Mouse (Mus musculus) gastrocnemius, postnatal 10 days (tissue): ENCODE measurements at regions not wholly inside any gene's neighbourhood (a gene's known extent, or its start where the extent isn't known, plus 50 kb on each side); places are given as distances from the start of the nearest gene placed in this dataset.

Experiments
- DNase-seq: peaks from one replicate; pipeline ENCODE4 v3.0.0; 2021; ENCODE audit warnings: mixed read lengths

GRCm38 (mm10) chr5:35221451-35222305 lies 56.4 kb upstream of the Adra2c start:
- DNase-seq: no peak

- DNase-seq: no peak
These were observed 61.8 kb upstream of the Adra2c start for GRCm38 (mm10) chr5:35216271-35216670.

- DNase-seq: no peak
These were observed 62.5 kb upstream of the Adra2c start for GRCm38 (mm10) chr5:35215480-35216195.

- DNase-seq: no peak
These were observed 63.1 kb upstream of the Adra2c start for GRCm38 (mm10) chr5:35215007-35215406.

- no peak for DNase-seq
These were observed 68.8 kb upstream of the Adra2c start for GRCm38 (mm10) chr5:35209348-35209747.

GRCm38 (mm10) chr5:35204049-35204448 lies 74.1 kb upstream of the Adra2c start:
- DNase-seq: no peak

- peak; percentile 38 for DNase-seq
These were observed 79.7 kb upstream of the Adra2c start for GRCm38 (mm10) chr5:35198468-35198867.

GRCm38 (mm10) chr5:35189113-35189797 lies 83.7 kb upstream of the Lrpap1 start:
- peak; percentile 83 for DNase-seq

GRCm38 (mm10) chr5:35185826-35186225 lies 80.3 kb upstream of the Lrpap1 start:
- DNase-seq: no peak

- no peak for DNase-seq
These were observed 79.7 kb upstream of the Lrpap1 start for GRCm38 (mm10) chr5:35185289-35185688.

- DNase-seq: no peak
These were observed 77.9 kb upstream of the Lrpap1 start for GRCm38 (mm10) chr5:35183418-35183817.

- DNase-seq: no peak
These were observed 71.8 kb upstream of the Lrpap1 start for GRCm38 (mm10) chr5:35177332-35177731.

GRCm38 (mm10) chr5:35176112-35176848 lies 70.7 kb upstream of the Lrpap1 start:
- no peak for DNase-seq

- no peak for DNase-seq
These were observed 68.8 kb upstream of the Lrpap1 start for GRCm38 (mm10) chr5:35174318-35174717.

- no peak for DNase-seq
These were observed 65.8 kb upstream of the Lrpap1 start for GRCm38 (mm10) chr5:35171336-35171735.

- DNase-seq: no peak
These were observed 65.0 kb upstream of the Lrpap1 start for GRCm38 (mm10) chr5:35170369-35171130.

GRCm38 (mm10) chr5:35169614-35170293 lies 64.2 kb upstream of the Lrpap1 start:
- DNase-seq: no peak

GRCm38 (mm10) chr5:35168853-35169252 lies 63.3 kb upstream of the Lrpap1 start:
- DNase-seq: no peak

GRCm38 (mm10) chr5:35168369-35168768 lies 62.8 kb upstream of the Lrpap1 start:
- DNase-seq: no peak

GRCm38 (mm10) chr5:35165993-35166392 lies 60.4 kb upstream of the Lrpap1 start:
- no peak for DNase-seq

- DNase-seq: no peak
These were observed 59.9 kb upstream of the Lrpap1 start for GRCm38 (mm10) chr5:35165459-35165858.
